Mouse (Mus musculus) intestine, postnatal 0 days (tissue): ENCODE measurements around the gene Eif2s2. TPM values are rescaled to one million over a fixed set of nuclear protein-coding genes. Genes with fewer than 3 reads are reported as not detected.
"Not testable (repeated sequence)": the region's sequence is repeated elsewhere in the genome, so short reads cannot be mapped to it uniquely, and the experiment has no call there.

Experiments used
- ATAC-seq: fragments of 200-750 bp; cut with Nextera tagmentation; 2 replicates; pipeline ENCODE4 v1.8.0; 2017; ENCODE audit warnings: mild to moderate bottlenecking, moderate TSS enrichment, moderate library complexity
- H3K27ac ChIP-seq: fragments of 300-500 bp; sonication (generic); 2 replicates; pipeline ENCODE4 v1.5.1; 2014; ENCODE audit warnings: mild to moderate bottlenecking, low read depth, low read length, moderate library complexity
- H3K27me3 ChIP-seq: fragments of 300-500 bp; sonication (generic); replicated peaks from 2 replicates; pipeline ENCODE4 v1.6.1; 2014; ENCODE audit warnings: low read length, mixed read lengths; ENCODE audit not compliant: control insufficient read depth, insufficient read depth
- H3K36me3 ChIP-seq: fragments of 300-500 bp; sonication (generic); 2 replicates; pipeline ENCODE4 v1.6.1; 2014; ENCODE audit warnings: mild to moderate bottlenecking, moderate library complexity; ENCODE audit not compliant: control insufficient read depth, insufficient read depth
- H3K4me1 ChIP-seq: fragments of 300-500 bp; sonication (generic); replicated peaks from 2 replicates; pipeline ENCODE4 v1.6.1; 2014; ENCODE audit warnings: antibody characterized with exemption, low read length, mixed read lengths; ENCODE audit not compliant: control insufficient read depth, insufficient read depth
- H3K4me2 ChIP-seq: fragments of 300-500 bp; sonication (generic); replicated peaks from 2 replicates; pipeline ENCODE4 v1.6.1; 2014; ENCODE audit warnings: low read depth, mild to moderate bottlenecking, moderate library complexity
- H3K4me3 ChIP-seq: fragments of 300-500 bp; sonication (generic); 2 replicates; pipeline ENCODE4 v1.5.1; 2014; ENCODE audit warnings: low read depth, low read length
- H3K9ac ChIP-seq: fragments of 300-500 bp; sonication (generic); 2 replicates; pipeline ENCODE4 v1.6.1; 2014; ENCODE audit warnings: mild to moderate bottlenecking, low read depth, low read length
- H3K9me3 ChIP-seq: fragments of 300-500 bp; sonication (generic); 2 replicates; pipeline ENCODE4 v1.6.1; 2016; ENCODE audit warnings: mixed run types; ENCODE audit not compliant: control insufficient read depth
- CTCF ChIP-seq: sonication (generic); IDR thresholded peaks from 2 replicates; pipeline ENCODE4 v1.5.1; 2016; ENCODE audit warnings: low read depth, mild to moderate bottlenecking, control low read depth, antibody characterized with exemption, moderate library complexity
- WGBS: fragments of 180-500 bp; shearing (Covaris S2); extraction: QIAGEN DNeasy Blood & Tissue Kit; methylation state at CpG from one replicate; pipeline ENCODE4 v1.1.7; 2014; 5-methylcytosine and 5-hydroxymethylcytosine counted together
- polyA plus RNA-seq: library from polyadenylated mRNA; unstranded; fragments of >200 nt; fragmentation: Nextera tagmentation; extraction: Ambion mirVana; gene quantifications from 2 replicates; pipeline ENCODE4 v1.2.1, GENCODE M21; 2015

Gene Eif2s2
- polyA plus RNA-seq, 1 experiment from 2014 or later: 80.4 TPM

DNA sequence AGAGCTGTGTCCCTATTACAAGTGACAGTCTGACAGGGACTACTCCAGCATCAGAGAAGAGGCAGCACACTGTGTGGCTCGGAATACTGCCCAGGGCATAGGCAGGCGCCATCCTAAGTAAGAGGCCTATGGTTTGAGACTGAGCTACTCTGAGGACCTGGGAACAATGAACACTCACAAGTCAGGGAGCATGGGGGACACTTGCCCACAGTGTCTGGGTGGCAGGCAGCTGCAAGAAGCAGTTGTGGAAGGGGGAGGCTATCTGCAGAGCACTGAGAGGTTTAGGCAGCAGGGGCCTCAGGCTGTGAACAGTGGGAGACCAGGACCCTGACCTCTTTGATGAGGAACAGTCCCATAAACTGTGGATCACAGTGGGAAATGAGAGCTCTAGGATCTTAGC lies 35.6 kb upstream of the Eif2s2 start:
- no peaks in the 10 kb centered on the region for H3K4me1 ChIP-seq
- no peak overlapping the region for H3K4me2 ChIP-seq
- H3K27ac ChIP-seq: no peak overlapping the region
- 81% methylated on average over 2 of the region's 2 CpGs for WGBS
- H3K36me3 ChIP-seq: no peaks in the 10 kb centered on the region
- H3K4me3 ChIP-seq: no peak overlapping the region
- no peaks in the 10 kb centered on the region for H3K27me3 ChIP-seq
- TF ChIP-seq CTCF: no peak
- ATAC-seq: no peak
- no peak overlapping the region for H3K9ac ChIP-seq
- no peaks in the 10 kb centered on the region for H3K9me3 ChIP-seq

DNA sequence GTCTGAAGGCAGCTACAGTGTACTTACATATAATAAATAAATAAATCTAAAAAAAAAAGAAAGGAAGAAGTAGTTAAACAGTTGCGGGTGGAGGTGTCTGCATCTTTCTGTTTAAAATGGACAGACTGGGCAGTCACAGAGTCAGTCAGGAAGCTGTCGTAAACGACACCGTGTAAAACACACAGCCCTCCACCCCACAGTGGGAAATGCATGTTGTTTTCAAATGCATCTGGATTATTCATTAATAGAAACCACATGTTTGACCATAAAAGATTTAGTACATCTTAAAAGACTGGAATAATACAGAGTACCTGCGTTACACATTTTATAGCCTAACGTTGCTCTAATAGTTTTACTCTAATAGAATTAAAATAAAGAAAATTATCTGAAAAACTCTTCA lies 34.1 kb upstream of the Eif2s2 start:
- no peak for ATAC-seq
- Histone ChIP-seq H3K4me1 (no peaks in the 10 kb centered on the region), H3K9me3 (no peaks in the 10 kb centered on the region), H3K27ac (no peak overlapping the region), H3K9ac (no peak overlapping the region), H3K4me2 (no peak overlapping the region), H3K36me3 (no peaks in the 10 kb centered on the region), H3K4me3 (no peak overlapping the region), H3K27me3 (no peaks in the 10 kb centered on the region)
- no peak for TF ChIP-seq CTCF
- 66% methylated on average over 6 of the region's 6 CpGs for WGBS

DNA sequence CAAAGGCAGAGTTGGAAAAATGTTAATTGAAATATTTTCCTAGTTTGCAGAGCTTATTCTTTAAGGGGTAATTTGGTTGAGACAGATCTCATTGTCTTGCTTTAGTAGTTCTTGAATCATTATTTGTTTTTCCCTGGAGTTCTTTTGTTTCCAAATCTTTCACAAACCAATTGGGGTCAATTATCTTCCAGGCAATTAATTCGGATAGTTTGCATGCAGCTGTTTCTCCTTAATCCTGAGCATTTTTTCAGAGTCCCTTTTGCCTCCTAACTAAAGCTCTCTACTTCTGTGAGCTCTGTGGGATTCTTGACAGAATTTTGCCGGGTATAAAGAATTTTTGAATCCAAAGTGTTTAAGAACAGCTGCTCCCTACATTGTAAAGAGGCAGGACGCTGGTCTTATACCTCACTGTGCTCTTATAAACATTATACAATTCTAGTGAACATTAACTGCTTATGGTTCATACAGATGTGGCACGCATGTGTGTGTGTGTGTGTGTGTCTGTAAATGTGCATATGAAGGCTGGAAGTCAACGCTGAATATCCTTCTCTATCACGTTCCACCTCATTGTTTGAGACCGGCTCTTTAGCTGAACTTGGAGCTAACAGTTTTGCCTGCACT lies 32.8 kb upstream of the Eif2s2 start:
- Histone ChIP-seq H3K4me1 (no peaks in the 10 kb centered on the region), H3K9ac (no peak overlapping the region), H3K9me3 (no peaks in the 10 kb centered on the region), H3K36me3 (no peaks in the 10 kb centered on the region), H3K4me3 (no peak overlapping the region), H3K27me3 (no peaks in the 10 kb centered on the region), H3K27ac (no peak overlapping the region), H3K4me2 (no peak overlapping the region)
- no peak for TF ChIP-seq CTCF
- 54% methylated on average over 7 of the region's 7 CpGs for WGBS
- no peak for ATAC-seq

DNA sequence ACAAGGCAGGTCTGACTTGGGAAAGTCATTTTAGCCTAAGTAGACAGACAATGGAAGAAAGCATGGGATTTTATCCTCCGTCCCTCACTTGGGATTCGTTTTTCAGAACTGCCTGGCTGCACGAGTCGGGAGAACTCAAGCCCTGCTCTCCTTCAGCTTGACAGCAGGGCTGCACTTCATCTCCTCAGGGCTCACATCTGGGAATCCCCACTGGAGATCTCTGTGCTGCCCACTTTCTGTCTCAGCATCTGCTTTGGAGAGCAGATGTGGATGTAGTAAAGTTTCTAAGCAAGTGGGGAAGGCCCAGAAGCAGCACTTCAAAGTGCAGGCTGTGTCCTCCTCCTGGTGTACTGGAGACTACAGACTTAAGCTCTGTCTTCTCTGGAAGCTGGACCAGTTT lies 29.4 kb upstream of the Eif2s2 start:
- H3K27me3 ChIP-seq, H3K9ac ChIP-seq, H3K4me2 ChIP-seq, H3K4me1 ChIP-seq, H3K4me3 ChIP-seq, H3K27ac ChIP-seq, ATAC-seq, H3K9me3 ChIP-seq, H3K36me3 ChIP-seq: not testable (repeated sequence)
- no CpG with 5 or more reads among the region's 4 CpGs for WGBS

DNA sequence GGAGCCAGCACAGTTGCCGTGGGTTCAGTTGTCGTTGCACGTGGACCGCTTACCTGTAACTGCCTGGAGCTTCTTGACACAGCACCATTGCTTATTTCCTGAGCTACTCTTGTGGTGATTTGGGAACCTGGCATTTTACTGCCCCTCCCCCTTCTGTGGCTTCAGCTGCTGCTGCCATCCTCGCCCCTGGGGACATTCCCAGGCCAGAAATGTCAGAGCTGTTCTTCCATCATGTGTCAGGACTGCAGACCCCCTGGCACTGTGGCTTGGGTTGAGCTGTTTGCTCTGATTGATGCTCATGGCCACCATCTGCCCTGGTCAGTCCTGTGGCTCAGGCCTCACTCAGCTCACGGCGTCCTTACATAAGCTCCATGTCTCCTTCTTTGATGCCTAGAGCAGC lies 28.2 kb upstream of the Eif2s2 start:
- no peak for ATAC-seq
- Histone ChIP-seq H3K4me3 (no peak overlapping the region), H3K9me3 (no peaks in the 10 kb centered on the region), H3K27ac (no peak overlapping the region), H3K4me2 (no peak overlapping the region), H3K27me3 (no peaks in the 10 kb centered on the region), H3K36me3 (no peaks in the 10 kb centered on the region), H3K4me1 (no peaks in the 10 kb centered on the region), H3K9ac (no peak overlapping the region)
- TF ChIP-seq CTCF: no peak
- 85% methylated on average over 7 of the region's 7 CpGs for WGBS

DNA sequence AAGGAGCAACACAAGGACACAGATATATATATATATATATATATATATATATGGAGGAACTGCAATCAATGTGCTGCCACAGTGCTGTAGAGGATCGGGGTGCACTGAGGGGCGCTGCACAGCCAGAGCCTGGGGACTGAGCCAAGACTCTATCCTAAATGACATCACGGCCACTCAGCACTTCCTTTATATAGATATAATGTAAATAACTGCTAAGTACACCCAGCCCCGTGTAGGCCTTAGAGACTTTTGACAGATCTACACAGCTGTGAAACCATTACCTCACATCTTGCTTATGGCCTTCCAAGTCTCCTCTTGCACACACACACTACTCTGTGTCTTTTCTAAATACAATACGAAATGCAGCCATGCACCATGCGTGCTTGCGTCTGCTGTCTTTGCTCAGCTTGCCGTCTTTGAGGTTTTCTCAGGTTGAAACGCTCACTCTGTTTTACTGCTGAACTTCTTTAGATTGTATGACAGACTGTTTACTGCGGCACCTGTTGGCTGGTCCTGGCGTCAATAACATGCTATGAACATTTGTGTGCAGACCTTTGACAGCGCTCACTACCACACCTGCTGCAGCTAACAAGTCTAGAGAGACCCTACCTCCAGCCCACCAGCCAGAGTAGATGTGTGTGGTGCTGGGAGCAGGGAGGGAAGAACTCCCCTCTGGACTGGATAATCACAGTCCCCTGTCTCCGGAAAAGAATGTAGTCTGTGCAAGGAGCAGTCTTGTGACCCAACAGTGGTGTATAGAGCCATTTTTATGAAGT lies 25.3 kb upstream of the Eif2s2 start:
- Histone ChIP-seq H3K9me3 (no peaks in the 10 kb centered on the region), H3K9ac (no peak overlapping the region), H3K4me2 (no peak overlapping the region), H3K27ac (no peak overlapping the region), H3K36me3 (no peaks in the 10 kb centered on the region), H3K4me3 (no peak overlapping the region), H3K27me3 (no peaks in the 10 kb centered on the region), H3K4me1 (no peaks in the 10 kb centered on the region)
- no peak for ATAC-seq
- 56% methylated on average over 13 of the region's 13 CpGs for WGBS
- TF ChIP-seq CTCF: no peak
